Mouse (Mus musculus) T-cell, adult 2 months (primary cell): ENCODE results near the gene Inmt.
"Not testable (repeated sequence)": the region's sequence is repeated elsewhere in the genome, so short reads cannot be mapped to it uniquely, and the experiment has no call there.

ENCODE experiments used
- DNase-seq: peaks from one replicate; pipeline ENCODE4 v3.0.0; 2022; ENCODE audit warnings: low spot score

Inmt gene

GRCm38 (mm10) chr6:55174741-55175181 is at the start of gene Inmt:
Inmt (minus strand) TSS chr6:55175043.
- DNase-seq, result no peak

- DNase-seq, result no peak
These were observed 49.1 kb upstream of the Inmt start for GRCm38 (mm10) chr6:55223986-55224385.

DNA sequence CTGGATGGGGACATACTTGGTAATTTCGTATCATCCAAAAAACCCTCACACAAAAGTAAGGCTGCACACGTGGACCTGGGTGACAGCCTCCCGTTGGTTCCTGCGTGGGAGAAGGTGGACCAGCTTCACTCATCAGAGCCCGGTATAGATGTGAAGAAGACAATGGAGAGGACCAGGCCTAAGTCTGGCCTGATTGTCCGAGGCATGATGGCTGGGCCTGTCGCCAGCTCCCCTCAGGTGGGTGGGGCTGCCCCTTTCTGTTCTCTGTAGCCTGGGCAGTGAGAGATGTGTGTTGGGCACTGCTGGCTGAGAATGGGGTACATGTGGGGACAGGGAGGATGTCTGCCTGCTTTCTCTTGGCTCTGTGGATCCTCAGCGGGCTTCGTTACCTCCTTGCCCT is 43.4 kb upstream of the Inmt start:
- DNase-seq, result no peak

DNA sequence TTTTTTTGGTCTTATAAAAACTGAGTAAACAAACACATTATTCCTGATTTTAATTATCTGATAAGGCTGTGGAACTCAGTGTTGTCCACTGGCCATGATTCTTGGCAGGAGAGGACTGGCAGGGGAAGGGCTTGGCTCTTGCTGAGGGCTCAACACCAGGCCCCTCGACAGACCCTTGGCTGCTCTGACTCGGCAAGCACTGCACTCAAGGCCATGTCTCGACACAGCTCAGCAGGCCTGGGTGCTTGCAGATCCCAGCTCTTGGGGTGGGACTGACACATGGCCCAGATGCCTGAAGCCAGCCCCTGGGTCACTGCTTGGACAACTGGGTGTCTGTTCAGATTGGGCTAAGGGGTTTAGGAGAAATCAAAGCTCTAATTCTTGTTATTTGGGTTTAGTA is 39.7 kb upstream of the Inmt start:
- DNase-seq, result no peak

GRCm38 (mm10) chr6:55210423-55211365 is 35.9 kb upstream of the Inmt start:
- DNase-seq, result no peak

GRCm38 (mm10) chr6:55207786-55208185 is 32.9 kb upstream of the Inmt start:
- no peak for DNase-seq

GRCm38 (mm10) chr6:55203931-55204330 is 29.1 kb upstream of the Inmt start:
- no peak for DNase-seq

GRCm38 (mm10) chr6:55202913-55203910 is 28.4 kb upstream of the Inmt start, which contains the start of gene Mindy4:
Mindy4 (plus strand) TSS chr6:55203383.
- DNase-seq, result peak; percentile 50

GRCm38 (mm10) chr6:55199047-55199446 is 24.2 kb upstream of the Inmt start:
- DNase-seq, result no peak

GRCm38 (mm10) chr6:55193171-55193570 is 18.3 kb upstream of the Inmt start:
- no peak for DNase-seq

DNA sequence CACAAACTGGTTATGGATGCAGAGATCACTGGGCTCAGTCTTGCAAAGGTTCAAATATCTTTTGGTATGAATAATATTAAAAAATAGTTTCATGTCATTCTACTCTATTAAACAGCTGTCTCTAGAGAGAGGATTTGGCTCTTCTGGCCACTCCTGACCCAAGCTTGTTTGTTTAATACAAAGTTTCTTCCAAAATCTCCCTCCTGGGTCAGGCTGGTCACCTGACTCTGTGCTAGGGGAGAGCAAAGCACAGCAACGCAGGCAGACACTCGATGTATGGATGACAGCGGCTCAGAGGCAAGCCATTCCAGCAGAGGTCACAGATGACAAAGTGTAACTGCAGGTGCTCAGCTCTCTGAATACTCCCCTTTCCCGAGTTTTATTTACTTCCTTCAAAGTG is 16.7 kb upstream of the Inmt start:
- DNase-seq, result no peak

GRCm38 (mm10) chr6:55189406-55189805 is 14.6 kb upstream of the Inmt start:
- DNase-seq, result no peak

GRCm38 (mm10) chr6:55187827-55188226 is 13.0 kb upstream of the Inmt start:
- DNase-seq, result not testable (repeated sequence)

DNA sequence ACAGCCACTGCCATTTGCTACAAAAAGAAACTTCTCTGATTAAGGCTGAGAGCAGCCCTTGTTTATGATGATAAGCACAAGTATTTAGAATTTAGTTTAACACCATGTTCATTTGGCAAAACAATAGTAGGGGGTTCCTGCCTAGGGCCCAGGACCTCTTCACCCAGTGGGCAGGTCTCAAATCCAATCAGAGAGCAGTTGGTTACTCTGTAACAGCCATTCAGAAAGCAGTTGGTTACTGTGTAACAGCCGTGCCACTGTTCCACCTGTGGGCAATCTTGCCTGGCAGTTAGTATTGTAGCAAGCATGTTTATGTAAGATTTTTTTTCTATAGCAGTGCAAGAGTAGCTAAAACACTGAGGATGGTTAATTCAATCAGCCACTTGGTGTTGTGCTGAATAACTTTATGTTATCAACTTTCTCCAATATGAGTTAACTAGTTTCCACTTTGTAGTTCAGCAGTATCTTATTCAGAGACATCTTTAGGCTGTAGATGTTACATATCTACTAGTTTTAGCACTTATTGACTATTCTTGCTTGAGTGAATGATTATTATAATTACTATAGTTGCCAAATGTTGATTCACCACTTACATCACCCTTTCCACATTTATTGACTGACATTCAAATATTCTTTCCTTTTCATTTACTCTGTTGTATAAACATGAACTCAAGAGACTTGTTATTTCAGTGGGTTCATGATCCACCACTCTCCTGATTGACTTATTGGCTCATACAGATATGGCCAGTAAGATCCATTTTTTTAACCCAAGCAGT is 8.0 kb upstream of the Inmt start:
- DNase-seq, result no peak

GRCm38 (mm10) chr6:55179560-55179959 is 4.7 kb upstream of the Inmt start:
- DNase-seq, result no peak

GRCm38 (mm10) chr6:55177060-55177732 is 2.4 kb upstream of the Inmt start:
- no peak for DNase-seq

DNA sequence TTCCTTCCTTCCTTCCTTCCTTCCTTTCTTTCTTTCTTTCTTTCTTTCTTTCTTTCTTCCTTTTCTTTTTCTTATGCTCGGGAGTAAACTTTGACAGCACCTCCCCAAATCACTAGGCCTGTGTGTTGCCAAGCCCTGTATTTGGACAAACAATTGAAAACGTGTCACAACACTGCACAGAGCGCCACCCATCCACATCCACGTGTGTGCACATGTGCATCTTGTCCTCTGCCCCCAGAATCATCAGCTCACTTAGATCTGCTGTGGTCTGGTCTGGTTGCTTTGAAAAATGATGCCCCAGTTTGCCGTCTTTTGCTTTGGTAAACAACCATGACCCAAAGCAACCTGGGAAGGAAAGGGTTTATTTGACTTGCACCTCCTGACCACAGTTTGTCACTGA is 1.0 kb upstream of the Inmt start:
- no peak for DNase-seq

DNA sequence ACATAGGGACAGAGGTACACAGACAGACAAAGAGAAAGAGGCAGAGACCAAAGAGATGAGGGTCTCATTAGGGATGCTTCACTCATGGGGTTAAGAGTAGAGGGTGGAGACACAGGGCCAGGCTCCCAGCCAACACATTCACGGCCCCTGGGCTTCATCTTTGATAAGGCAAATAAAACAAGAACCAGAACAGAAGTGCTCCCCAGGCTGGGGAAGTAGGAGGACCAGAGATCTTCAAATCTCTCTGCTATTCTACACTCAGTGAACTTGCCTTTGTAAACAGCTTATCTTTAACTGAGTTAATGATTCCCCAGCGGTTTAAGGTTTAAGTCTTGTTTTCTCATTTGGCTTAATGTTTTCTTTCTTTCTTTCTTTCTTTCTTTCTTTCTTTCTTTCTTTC is 613 bp upstream of the Inmt start:
- DNase-seq, result no peak

GRCm38 (mm10) chr6:55173941-55174349 is 898 bp downstream of the Inmt start:
- no peak for DNase-seq

DNA sequence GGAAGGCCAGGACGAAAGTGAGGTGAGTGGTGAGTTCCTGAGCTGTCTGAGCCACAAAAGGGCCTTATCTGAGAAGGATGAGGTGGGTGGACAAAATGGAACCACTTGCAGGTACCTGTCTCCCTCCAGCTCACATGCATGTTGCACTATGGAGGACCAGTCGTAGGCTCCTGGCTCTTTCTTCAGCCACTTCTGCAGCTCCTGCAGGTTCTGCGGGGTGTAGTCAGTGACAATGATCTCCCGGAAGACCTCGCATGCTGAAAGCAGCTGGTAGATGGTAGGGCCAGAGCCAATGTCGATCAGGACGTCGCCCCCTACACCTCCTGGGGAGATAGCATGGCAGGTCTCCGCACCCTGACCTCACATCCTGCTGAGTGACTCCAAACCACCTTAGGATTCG is 1.7 kb downstream of the Inmt start:
- no peak for DNase-seq

DNA sequence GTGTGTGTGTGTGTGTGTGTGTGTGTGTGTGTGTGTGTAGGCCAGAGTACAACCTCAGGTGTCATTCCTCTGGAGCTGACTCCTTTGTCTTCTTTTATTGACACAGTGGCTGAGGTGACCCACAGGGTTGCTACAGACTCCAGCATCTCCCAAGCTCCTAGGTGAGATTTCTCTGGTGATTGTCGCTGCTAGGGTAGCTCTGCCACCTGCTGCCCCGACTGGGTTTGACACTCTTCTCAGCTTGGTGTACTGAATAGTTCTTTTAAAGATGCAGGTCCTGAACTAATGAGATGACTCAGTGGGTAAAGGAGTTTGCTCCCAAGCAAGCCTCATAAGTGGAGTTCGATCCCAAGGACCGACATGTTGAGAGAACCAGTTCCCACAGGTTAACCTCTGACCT is 3.2 kb downstream of the Inmt start:
- DNase-seq, result no peak
